Mouse (Mus musculus): Measurements from ENCODE around the gene Ap3s2.

DNA sequence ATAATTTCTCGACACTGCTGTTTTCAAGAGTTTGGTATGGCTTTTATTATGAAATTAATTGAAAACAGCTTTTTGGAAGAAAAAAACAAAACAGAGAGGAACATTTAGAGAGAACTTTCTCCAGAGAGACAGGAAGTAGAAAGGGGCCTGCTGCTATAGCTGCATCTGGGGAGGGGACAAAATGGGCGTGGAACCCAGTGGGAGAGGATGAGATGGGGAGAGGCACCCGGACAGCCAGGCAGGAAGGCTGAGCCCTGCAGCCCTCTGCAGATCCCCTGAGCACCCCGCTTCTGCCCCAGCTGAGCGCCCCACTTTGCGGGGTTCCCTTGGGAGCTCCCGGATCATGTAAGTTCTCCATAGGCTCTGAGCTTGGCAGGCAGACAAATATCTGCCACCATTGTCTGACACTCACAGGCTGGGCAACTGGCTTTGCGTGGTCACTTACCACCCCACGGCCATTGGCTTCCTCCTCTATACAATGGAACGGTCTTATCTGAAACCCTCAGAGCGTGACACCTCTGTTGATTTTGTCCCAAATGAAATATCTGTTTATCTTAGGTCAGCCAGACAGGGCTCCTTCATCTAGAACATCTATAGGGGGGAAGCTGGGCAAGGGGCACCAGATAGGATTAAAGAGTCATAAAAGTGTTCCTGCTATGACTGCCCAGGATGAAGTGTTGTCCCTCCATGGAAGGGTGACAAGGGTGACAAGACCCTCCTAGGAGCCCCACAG is 62.1 kb downstream of the Ap3s2 start:
- TF ChIP-seq CTCF (conservative IDR thresholded peaks at IDR 0.05; ENCODE audit: low read length) (no peak), NANOG (IDR thresholded peaks at IDR 0.05; ENCODE audit: borderline replicate concordance, low read length) (no peak)

Data from E14TG2a.4 (cell line).